Mouse (Mus musculus): ENCODE measurements around the gene Nphs1. TPM values are rescaled to one million over a fixed set of nuclear protein-coding genes. Genes with fewer than 3 reads are reported as not detected.

The Nphs1 gene
- polyA plus RNA-seq, 1 experiment from 2014 or later: 5.2 TPM

DNA sequence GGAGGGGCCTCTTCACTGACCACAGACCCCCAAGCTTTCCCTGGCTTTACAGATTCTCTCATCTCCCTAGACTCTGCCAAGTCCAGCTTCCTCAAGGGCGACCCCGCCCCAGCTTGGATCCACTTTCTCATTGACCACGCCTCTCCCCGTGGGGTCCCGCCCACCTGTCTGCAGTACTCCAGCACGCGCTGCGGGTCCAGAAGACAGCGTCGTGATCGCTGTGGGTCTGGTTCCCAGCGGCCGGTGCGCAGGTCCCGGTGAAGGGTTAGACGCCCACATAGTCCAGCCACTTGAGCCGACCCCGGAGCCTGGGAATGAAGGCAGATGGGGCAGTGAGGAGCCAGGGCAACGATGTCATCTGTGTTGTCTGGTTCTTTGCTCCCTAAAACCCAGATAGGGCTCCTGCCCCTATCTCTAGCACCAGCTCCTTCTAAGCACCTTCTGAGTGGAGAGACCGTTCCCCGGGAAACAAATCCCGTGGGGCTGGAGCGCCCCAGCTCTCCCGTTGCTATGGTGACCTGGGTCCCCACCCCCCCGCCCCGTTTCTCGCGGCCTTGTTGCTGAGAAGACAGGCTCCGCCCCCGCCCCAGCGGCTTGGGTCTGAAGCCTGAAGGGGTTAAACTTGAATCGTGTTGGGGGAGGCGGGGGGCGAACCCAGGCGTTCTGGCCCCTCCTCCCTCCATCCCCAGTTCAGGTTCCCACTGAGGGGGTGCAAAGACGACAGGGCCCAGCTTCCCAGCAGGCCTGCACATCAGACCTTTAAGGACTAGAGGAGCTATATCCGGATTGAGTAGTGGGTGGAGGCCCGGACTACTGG, 13.8 kb upstream of the Nphs1 start:
- WGBS: under 1% methylated on average over 38 of the region's 38 CpGs
- H3K4me2 ChIP-seq (replicated peaks): peak overlapping the region; percentile 84
- H3K9me3 ChIP-seq (replicated peaks): 0 out of 2 replicates have a peak, but pooled peaks cover 5% of the 10 kb centered on the region
- peaks cover 3% of the 10 kb centered on the region; the same call in 1 of the 2 replicates for H3K27me3 ChIP-seq
- peak overlapping the region; percentile 78 for H3K4me3 ChIP-seq
- ATAC-seq (ENCODE audit: low FRiP score): peak; percentile 59
- H3K36me3 ChIP-seq: peaks cover 34% of the 10 kb centered on the region
- peak overlapping the region; percentile 97 for H3K27ac ChIP-seq
- peaks cover 34% of the 10 kb centered on the region for H3K4me1 ChIP-seq
- H3K9ac ChIP-seq: peak overlapping the region; percentile 90

DNA sequence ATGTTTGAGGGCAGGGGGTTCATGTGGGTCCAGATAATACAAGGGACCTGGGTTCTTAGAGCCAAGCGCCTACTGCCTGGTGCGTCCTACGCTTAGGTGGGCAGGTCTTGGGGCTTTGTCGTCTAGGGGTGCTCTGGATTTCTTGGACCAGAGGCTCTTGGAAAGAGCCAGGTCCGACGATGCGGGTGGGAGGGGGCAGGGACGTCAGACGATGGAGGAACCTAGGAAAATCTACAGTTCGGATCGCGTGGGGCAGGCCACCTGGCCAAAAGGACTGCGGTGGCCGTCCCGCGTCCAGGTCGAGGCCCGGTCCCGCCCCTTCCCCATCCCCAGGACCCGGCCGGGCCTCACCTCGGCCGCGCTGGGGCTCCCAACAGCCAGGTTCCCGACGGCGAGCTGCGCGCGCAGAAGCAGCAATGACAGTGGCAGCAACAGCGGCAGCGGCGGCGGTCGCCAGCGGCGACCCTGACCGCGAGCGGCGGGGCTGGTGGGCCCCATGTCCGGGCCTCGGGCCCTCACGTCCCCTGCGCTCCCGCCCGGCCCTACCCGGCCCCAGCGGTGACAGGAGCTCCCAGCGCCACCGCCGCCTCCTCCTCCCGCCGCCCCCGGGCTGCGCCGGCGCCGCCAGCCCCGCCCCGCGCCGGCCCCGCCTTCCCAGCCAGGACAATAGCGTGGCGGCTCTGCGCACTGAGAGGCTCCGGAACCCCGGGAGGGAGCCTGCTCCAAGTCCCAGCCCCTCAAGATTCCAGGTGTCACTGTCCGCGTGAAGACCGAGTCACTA, 13.0 kb upstream of the Nphs1 start, which contains the start of gene Aplp1:
TSS of gene Aplp1 (minus strand) at position 565 of the 781 bp plus-strand sequence.
- peaks cover 34% of the 10 kb centered on the region for H3K4me1 ChIP-seq
- H3K9ac ChIP-seq: peak within 1 kb of the TSS; percentile 90
- peaks cover 27% of the 10 kb centered on the region for H3K36me3 ChIP-seq
- under 1% methylated on average over 48 of the region's 72 CpGs for WGBS
- H3K4me3 ChIP-seq: peak within 1 kb of the TSS; percentile 78
- H3K4me2 ChIP-seq (replicated peaks): peak within 1 kb of the TSS; percentile 84
- ATAC-seq (ENCODE audit: low FRiP score): peak; percentile 78
- H3K9me3 ChIP-seq (replicated peaks): 0 out of 2 replicates have a peak, but pooled peaks cover 5% of the 10 kb centered on the region
- H3K27me3 ChIP-seq: peaks cover 3% of the 10 kb centered on the region; the same call in 1 of the 2 replicates
- peak within 1 kb of the TSS; percentile 97 for H3K27ac ChIP-seq

DNA sequence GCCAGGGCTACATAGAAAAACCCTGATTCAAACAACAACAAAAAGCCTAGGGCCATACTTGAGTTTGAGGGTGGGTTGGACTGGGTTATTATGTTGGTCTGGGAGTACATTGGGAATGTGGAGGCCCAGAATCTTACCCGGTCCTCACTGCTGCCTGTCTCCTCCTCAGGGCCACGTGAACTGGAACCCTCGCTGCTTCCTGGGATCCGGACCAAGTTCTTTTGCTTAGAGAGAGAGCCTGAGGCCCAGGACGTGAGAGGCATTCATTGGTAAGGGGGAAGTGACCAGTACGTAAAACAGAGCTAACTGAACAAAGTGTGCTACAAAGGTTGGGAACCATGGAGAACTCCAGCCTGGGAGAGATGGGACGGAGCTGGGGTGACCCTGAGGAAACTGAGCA, 7.9 kb upstream of the Nphs1 start:
- no peaks in the 10 kb centered on the region for H3K36me3 ChIP-seq
- H3K9ac ChIP-seq: no peak overlapping the region
- no peak overlapping the region for H3K4me2 ChIP-seq (replicated peaks)
- WGBS: 75% methylated on average over 7 of the region's 7 CpGs
- H3K4me3 ChIP-seq: no peak overlapping the region
- no peak overlapping the region for H3K27ac ChIP-seq
- no peak for ATAC-seq (ENCODE audit: low FRiP score)
- peaks cover 43% of the 10 kb centered on the region for H3K27me3 ChIP-seq
- peaks cover 19% of the 10 kb centered on the region for H3K4me1 ChIP-seq
- H3K9me3 ChIP-seq (replicated peaks): 0 out of 2 replicates have a peak, but pooled peaks cover 5% of the 10 kb centered on the region

DNA sequence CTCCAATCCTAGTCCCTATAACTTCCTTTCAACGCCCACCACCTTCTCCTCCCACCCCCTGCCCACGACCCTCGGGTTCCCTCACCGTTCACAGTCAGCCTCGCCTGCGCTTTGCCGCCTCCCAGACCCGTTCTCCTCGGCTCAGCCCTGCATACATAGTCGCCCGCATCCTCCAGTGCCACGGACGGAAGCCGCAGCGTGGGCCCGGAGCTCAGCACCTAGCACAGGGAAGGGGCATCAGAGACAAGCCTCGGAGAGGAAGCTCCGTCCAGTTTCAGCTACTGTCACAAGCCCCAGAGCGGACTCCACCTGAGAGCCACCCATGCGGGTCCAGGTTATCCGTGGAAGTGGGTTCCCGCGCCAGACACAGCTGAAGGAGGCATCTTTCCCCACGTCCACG, 4.8 kb upstream of the Nphs1 start:
- H3K4me2 ChIP-seq (replicated peaks): peak overlapping the region; percentile 42
- peaks cover 71% of the 10 kb centered on the region for H3K27me3 ChIP-seq
- H3K27ac ChIP-seq: no peak overlapping the region
- H3K4me3 ChIP-seq: peak overlapping the region; percentile 20
- WGBS: 20% methylated on average over 25 of the region's 25 CpGs
- no peak for ATAC-seq (ENCODE audit: low FRiP score)
- peaks cover 33% of the 10 kb centered on the region for H3K4me1 ChIP-seq
- H3K36me3 ChIP-seq: no peaks in the 10 kb centered on the region
- 0 out of 2 replicates have a peak, but pooled peaks cover 1% of the 10 kb centered on the region for H3K9me3 ChIP-seq (replicated peaks)
- H3K9ac ChIP-seq: no peak overlapping the region

DNA sequence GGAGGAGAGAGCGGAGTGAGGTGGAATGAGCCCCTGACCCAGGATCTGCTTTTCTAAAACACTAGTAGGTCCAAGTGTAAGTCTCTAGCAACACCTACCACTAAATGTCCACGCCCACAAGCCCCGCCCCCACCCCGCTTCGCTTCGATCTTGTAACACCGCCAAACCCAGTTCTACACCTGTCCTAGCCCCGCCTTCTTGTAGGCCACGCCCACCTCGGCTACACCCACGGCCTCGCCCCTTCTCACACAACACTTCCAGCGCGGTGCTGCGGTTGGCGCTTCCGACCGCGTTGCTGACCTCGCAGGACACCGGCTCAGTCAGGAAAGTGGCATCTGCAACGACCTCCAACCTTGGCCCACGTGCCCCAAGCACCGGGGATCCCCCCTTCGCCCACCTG, 4.3 kb upstream of the Nphs1 start:
- peak overlapping the region; percentile 42 for H3K4me2 ChIP-seq (replicated peaks)
- H3K4me1 ChIP-seq: peaks cover 37% of the 10 kb centered on the region
- H3K4me3 ChIP-seq: peak overlapping the region; percentile 20
- H3K27me3 ChIP-seq: peaks cover 75% of the 10 kb centered on the region
- no peak overlapping the region for H3K9ac ChIP-seq
- no peaks in the 10 kb centered on the region for H3K9me3 ChIP-seq (replicated peaks)
- no peaks in the 10 kb centered on the region for H3K36me3 ChIP-seq
- ATAC-seq (ENCODE audit: low FRiP score): no peak
- 2% methylated on average over 25 of the region's 25 CpGs for WGBS
- no peak overlapping the region for H3K27ac ChIP-seq

DNA sequence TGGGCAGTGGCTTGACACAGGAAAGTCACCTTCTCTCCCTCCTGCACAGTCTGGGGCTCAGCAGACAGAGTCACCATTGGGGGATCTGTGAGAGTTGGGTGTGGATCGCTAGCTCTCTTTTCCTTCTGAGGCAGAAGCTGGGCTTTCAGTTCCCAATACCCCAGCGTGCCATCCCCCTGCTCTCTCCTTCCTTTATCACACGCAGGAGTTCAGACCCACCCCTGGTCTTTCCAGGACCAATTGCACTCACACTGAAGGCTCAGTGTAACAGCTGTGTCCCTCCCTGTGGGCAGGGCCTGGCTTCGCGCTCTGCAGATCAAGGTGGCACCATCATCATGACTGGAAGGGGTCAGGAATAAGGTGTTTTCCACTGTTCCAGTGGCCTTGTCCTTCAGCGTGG, 3.9 kb upstream of the Nphs1 start:
- peak overlapping the region; percentile 42 for H3K4me2 ChIP-seq (replicated peaks)

DNA sequence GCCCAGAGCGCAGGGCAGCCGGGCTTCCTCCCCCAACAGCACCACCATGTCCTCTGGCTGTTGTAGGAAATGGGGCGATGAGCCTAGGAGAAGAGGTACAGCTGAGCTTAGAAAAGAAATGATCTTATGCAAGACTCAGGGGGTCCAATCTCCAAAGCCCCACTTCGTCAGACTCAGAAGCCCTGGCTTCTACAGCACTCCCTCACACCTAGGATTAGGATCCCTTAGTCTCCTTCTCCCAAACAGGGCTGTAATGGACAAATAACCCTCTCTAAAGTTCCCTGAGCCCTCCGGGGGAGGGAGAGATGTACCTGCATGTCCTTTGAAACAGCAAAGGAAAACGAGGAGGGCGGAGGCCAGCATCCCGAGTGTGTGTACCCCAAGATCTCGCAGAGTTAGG, 1.6 kb upstream of the Nphs1 start:
- WGBS: under 1% methylated on average over 9 of the region's 9 CpGs
- peak overlapping the region; percentile 53 for H3K4me2 ChIP-seq (replicated peaks)
- peaks cover 93% of the 10 kb centered on the region for H3K27me3 ChIP-seq
- H3K4me3 ChIP-seq: peak overlapping the region; percentile 30
- no peak for ATAC-seq (ENCODE audit: low FRiP score)
- H3K9ac ChIP-seq: peak overlapping the region; percentile 32
- no peaks in the 10 kb centered on the region for H3K9me3 ChIP-seq (replicated peaks)
- peaks cover 46% of the 10 kb centered on the region for H3K4me1 ChIP-seq
- H3K36me3 ChIP-seq: no peaks in the 10 kb centered on the region
- H3K27ac ChIP-seq: peak overlapping the region; percentile 13; the same call in 1 of the 2 replicates

More for the DNA sequence above, 3.9 kb upstream of the Nphs1 start:
- H3K27ac ChIP-seq: no peak overlapping the region
- no peaks in the 10 kb centered on the region for H3K36me3 ChIP-seq
- WGBS: 5% methylated on average over 6 of the region's 6 CpGs
- peaks cover 41% of the 10 kb centered on the region for H3K4me1 ChIP-seq
- ATAC-seq (ENCODE audit: low FRiP score): no peak
- peak overlapping the region; percentile 20 for H3K4me3 ChIP-seq
- H3K9me3 ChIP-seq (replicated peaks): no peaks in the 10 kb centered on the region
- H3K27me3 ChIP-seq: peaks cover 80% of the 10 kb centered on the region
- H3K9ac ChIP-seq: no peak overlapping the region

DNA sequence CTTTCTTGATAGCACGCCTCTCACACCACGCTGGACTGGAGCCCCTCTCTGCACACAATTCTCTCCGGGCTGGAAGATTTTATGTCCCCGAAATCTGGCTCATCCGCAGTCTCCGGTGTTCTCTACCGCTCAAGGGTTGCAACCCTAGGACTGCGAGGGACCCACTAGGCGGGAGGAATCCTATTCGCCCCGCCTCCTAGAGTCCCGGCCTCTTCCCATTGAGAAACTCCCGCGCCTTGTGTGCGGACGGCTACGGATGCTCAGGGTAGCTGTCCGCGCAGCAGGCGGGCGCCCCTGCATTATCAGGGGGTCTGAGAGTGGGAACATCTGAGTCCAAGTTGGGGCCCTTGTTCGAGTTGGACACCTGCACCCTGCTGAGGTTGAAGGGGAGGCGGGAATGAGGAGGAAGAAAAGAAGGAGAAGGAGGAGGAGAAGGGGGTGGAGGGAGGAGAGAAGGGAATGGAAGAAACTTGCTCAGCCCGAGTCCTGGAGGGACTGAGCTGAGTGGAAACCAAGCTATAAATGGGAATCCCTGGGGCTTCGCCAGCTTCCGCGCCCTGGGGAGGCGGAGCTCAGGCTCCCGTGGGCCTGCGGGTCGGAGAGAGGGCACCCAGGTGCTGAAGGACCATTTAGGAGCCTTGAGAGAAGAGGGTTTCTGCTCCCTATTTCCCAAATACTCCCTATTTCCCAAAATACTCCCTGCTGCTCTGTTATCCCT, 1.0 kb upstream of the Nphs1 start:
- Histone ChIP-seq H3K27me3 (peaks cover 95% of the 10 kb centered on the region), H3K4me3 (peak overlapping the region; percentile 30), H3K36me3 (no peaks in the 10 kb centered on the region), H3K4me1 (peaks cover 46% of the 10 kb centered on the region), H3K9ac (peak overlapping the region; percentile 32; the same call in 1 of the 2 replicates), H3K9me3 (replicated peaks) (no peaks in the 10 kb centered on the region), H3K4me2 (replicated peaks) (peak overlapping the region; percentile 53), H3K27ac (peak overlapping the region; percentile 69; the same call in 1 of the 2 replicates)
- peak; percentile 43 for ATAC-seq (ENCODE audit: low FRiP score)
- WGBS: under 1% methylated on average over 31 of the region's 31 CpGs

DNA sequence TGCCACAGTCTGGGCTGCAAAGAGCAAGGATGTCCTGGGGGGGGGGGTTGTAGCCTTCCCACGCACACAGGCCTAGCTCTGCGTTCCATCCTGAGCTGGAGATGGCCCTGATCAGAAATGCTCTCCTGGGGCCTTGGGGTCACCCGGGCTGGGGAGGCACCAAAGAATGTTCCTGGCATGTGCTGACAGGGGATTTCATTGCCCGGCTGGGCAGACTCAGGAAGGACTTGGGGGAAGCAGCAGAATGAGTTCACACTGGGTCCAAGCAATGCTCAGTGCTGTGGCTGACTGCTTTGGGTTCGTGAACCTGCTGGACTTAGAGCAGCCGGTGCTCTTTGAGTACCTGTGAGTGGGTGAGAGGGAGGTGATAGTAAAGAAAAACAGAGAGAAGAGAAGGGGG, 1.4 kb downstream of the Nphs1 start:
- H3K36me3 ChIP-seq: no peaks in the 10 kb centered on the region
- H3K4me2 ChIP-seq (replicated peaks): no peak overlapping the region; the same call in 1 of the 2 replicates
- H3K9ac ChIP-seq: no peak overlapping the region
- WGBS: 19% methylated on average over 6 of the region's 6 CpGs
- no peak for ATAC-seq (ENCODE audit: low FRiP score)
- H3K4me1 ChIP-seq: peaks cover 34% of the 10 kb centered on the region
- H3K4me3 ChIP-seq: no peak overlapping the region
- peaks cover 96% of the 10 kb centered on the region for H3K27me3 ChIP-seq
- H3K9me3 ChIP-seq (replicated peaks): no peaks in the 10 kb centered on the region
- peak overlapping the region; percentile 9; the same call in 1 of the 2 replicates for H3K27ac ChIP-seq

DNA sequence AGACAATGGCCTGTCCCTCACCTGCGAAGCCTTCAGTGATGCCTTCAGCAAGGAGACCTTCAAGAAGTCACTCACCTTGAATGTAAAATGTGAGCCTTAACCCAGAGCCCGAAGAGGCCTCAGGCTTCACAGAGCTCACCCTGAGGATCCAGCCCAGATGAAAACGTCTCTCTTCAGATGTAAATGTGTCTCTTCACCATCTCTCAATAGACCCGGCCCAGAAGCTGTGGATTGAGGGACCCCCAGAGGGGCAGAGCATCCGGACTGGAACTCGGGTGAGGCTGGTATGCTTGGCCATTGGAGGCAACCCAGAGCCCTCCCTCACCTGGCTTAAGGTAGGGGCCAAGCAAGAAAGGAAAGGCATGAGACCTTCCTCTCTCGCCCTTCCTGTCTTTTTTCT, 5.5 kb downstream of the Nphs1 start:
- Histone ChIP-seq H3K9me3 (replicated peaks) (no peaks in the 10 kb centered on the region), H3K27ac (no peak overlapping the region), H3K36me3 (no peaks in the 10 kb centered on the region), H3K9ac (no peak overlapping the region), H3K4me1 (peaks cover 21% of the 10 kb centered on the region), H3K4me3 (no peak overlapping the region), H3K27me3 (peaks cover 98% of the 10 kb centered on the region), H3K4me2 (replicated peaks) (no peak overlapping the region)
- 30% methylated on average over 7 of the region's 7 CpGs for WGBS
- ATAC-seq (ENCODE audit: low FRiP score): no peak

DNA sequence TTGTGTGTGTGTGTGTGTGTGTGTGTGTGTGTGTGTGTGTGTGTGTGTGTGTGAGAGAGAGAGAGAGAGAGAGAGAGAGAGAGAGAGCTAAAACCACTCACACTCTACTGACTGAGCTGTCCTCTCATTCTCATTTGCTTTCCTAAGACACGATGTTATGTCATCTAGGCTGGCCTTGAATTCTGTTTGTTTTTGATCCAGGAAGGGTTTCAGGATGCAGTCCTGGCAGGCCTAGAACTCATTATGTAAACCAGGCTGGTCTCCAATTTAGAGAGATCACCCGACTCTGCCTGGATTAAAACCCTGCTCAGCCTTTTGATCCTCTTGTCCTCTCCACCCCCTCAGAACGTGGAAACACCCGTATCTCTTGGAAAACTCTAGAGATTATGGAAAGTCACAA, 5.9 kb downstream of the Nphs1 start:
- no peak overlapping the region for H3K4me3 ChIP-seq
- H3K36me3 ChIP-seq: no peaks in the 10 kb centered on the region
- peaks cover 95% of the 10 kb centered on the region for H3K27me3 ChIP-seq
- WGBS: 29% methylated on average over 4 of the region's 4 CpGs
- H3K9ac ChIP-seq: no peak overlapping the region
- no peaks in the 10 kb centered on the region for H3K9me3 ChIP-seq (replicated peaks)
- H3K4me2 ChIP-seq (replicated peaks): no peak overlapping the region
- no peak overlapping the region for H3K27ac ChIP-seq
- peaks cover 17% of the 10 kb centered on the region for H3K4me1 ChIP-seq
- no peak for ATAC-seq (ENCODE audit: low FRiP score)

All from hindbrain, embryonic 12.5 days (tissue).